Mouse (Mus musculus): Measurements from ENCODE around the gene Tpsg1.

- TF ChIP-seq CTCF (IDR thresholded peaks at IDR 0.05; ENCODE audit: low read depth, low read length) (no peak), GATA1 (IDR thresholded peaks at IDR 0.05; ENCODE audit: borderline replicate concordance, low read length) (no peak), TAL1 (conservative IDR thresholded peaks at IDR 0.05; ENCODE audit: low read depth, low read length) (no peak), GATA2 (IDR thresholded peaks at IDR 0.05; ENCODE audit: borderline replicate concordance, low read depth, low read length) (no peak)
These were observed 37.0 kb downstream of the Tpsg1 start for GRCm38 (mm10) chr17:25406011-25406441.
